Mouse (Mus musculus) hindbrain, embryonic 14.5 days (tissue): Measurements from ENCODE around the gene Armh3. TPM values are rescaled to one million over a fixed set of nuclear protein-coding genes. Genes with fewer than 3 reads are reported as not detected.

Source experiments
- ATAC-seq: fragments of 200-750 bp; cut with Nextera tagmentation; 2 replicates; pipeline ENCODE4 v1.8.0; 2017; ENCODE audit warnings: moderate number of reproducible peaks, mild to moderate bottlenecking, moderate TSS enrichment, moderate library complexity; ENCODE audit not compliant: low FRiP score
- DNase-seq: peaks from one replicate; pipeline ENCODE4 v3.0.0-alpha.2; 2015; ENCODE audit warnings: low spot score
- H3K27ac ChIP-seq: fragments of 300-500 bp; sonication (generic); 2 replicates; pipeline ENCODE4 v1.5.1; 2014; ENCODE audit warnings: mild to moderate bottlenecking, moderate library complexity
- H3K27me3 ChIP-seq: fragments of 300-500 bp; sonication (generic); 2 replicates; pipeline ENCODE4 v1.6.1; 2014; ENCODE audit warnings: mild to moderate bottlenecking, low read length, mixed read lengths; ENCODE audit not compliant: control insufficient read depth, insufficient read depth
- H3K36me3 ChIP-seq: fragments of 300-500 bp; sonication (generic); replicated peaks from 2 replicates; pipeline ENCODE4 v1.6.1; 2014; ENCODE audit not compliant: control insufficient read depth, insufficient read depth
- H3K4me1 ChIP-seq: fragments of 300-500 bp; sonication (generic); replicated peaks from 2 replicates; pipeline ENCODE4 v1.6.1; 2014; ENCODE audit warnings: antibody characterized with exemption, low read length, mixed read lengths; ENCODE audit not compliant: control insufficient read depth, insufficient read depth
- H3K4me2 ChIP-seq: fragments of 300-500 bp; sonication (generic); replicated peaks from 2 replicates; pipeline ENCODE4 v1.6.1; 2014; ENCODE audit warnings: mild to moderate bottlenecking, moderate library complexity
- H3K4me3 ChIP-seq: fragments of 300-500 bp; sonication (generic); replicated peaks from 2 replicates; pipeline ENCODE4 v1.5.1; 2014; ENCODE audit warnings: mild to moderate bottlenecking, low read length
- H3K9ac ChIP-seq: fragments of 300-500 bp; sonication (generic); 2 replicates; pipeline ENCODE4 v1.6.1; 2014
- H3K9me3 ChIP-seq: fragments of 300-500 bp; sonication (generic); 2 replicates; pipeline ENCODE4 v1.6.1; 2016; ENCODE audit warnings: low read length; ENCODE audit not compliant: control insufficient read depth
- WGBS: fragments of 180-500 bp; shearing (Covaris S2); extraction: QIAGEN DNeasy Blood & Tissue Kit; methylation state at CpG from one replicate; pipeline ENCODE4 v1.1.7; 2014; 5-methylcytosine and 5-hydroxymethylcytosine counted together
- polyA plus RNA-seq: library from polyadenylated mRNA; unstranded; fragments of >200 nt; fragmentation: Nextera tagmentation; extraction: Ambion mirVana; gene quantifications from 2 replicates; pipeline ENCODE4 v1.2.1, GENCODE M21; 2014

Gene Armh3
- polyA plus RNA-seq, 1 experiment from 2014 or later = 18.7 TPM

- Histone ChIP-seq H3K36me3 (peaks cover 22% of the 10 kb centered on the region; the same call in 1 of the 2 replicates), H3K4me3 (no peak overlapping the region), H3K4me2 (no peak overlapping the region), H3K9me3 (no peaks in the 10 kb centered on the region), H3K27me3 (no peaks in the 10 kb centered on the region), H3K27ac (no peak overlapping the region), H3K4me1 (no peaks in the 10 kb centered on the region), H3K9ac (no peak overlapping the region)
- no peak for DNase-seq
- no peak for ATAC-seq
- 62% methylated on average over 9 of the region's 9 CpGs for WGBS
Measured at GRCm38 (mm10) chr19:45920299-45921090, 77.8 kb downstream of the Armh3 start.

- WGBS = 97% methylated on average over 6 of the region's 6 CpGs
- H3K4me1 ChIP-seq = no peaks in the 10 kb centered on the region
- no peak for DNase-seq
Measured at GRCm38 (mm10) chr19:45918406-45918805, 79.9 kb downstream of the Armh3 start.

GRCm38 (mm10) chr19:45917856-45918255 lies 80.4 kb downstream of the Armh3 start:
- H3K4me1 ChIP-seq = no peaks in the 10 kb centered on the region
- no peak overlapping the region for H3K9ac ChIP-seq
- H3K9me3 ChIP-seq = no peaks in the 10 kb centered on the region
- no peak for DNase-seq
- H3K27me3 ChIP-seq = no peaks in the 10 kb centered on the region
- 65% methylated on average over 3 of the region's 3 CpGs for WGBS
- peaks cover 15% of the 10 kb centered on the region for H3K36me3 ChIP-seq
- H3K4me3 ChIP-seq = no peak overlapping the region
- ATAC-seq = no peak
- no peak overlapping the region for H3K27ac ChIP-seq
- no peak overlapping the region for H3K4me2 ChIP-seq

More at GRCm38 (mm10) chr19:45918406-45918805, 79.9 kb downstream of the Armh3 start:
- ATAC-seq = no peak
- H3K9me3 ChIP-seq = no peaks in the 10 kb centered on the region
- H3K36me3 ChIP-seq = peaks cover 15% of the 10 kb centered on the region
- H3K4me2 ChIP-seq = no peak overlapping the region
- H3K9ac ChIP-seq = no peak overlapping the region
- no peak overlapping the region for H3K4me3 ChIP-seq
- H3K27me3 ChIP-seq = no peaks in the 10 kb centered on the region
- H3K27ac ChIP-seq = no peak overlapping the region

GRCm38 (mm10) chr19:45916461-45916860 lies 81.8 kb downstream of the Armh3 start:
- Histone ChIP-seq H3K36me3 (peaks cover 15% of the 10 kb centered on the region; the same call in 1 of the 2 replicates), H3K4me1 (no peaks in the 10 kb centered on the region), H3K9ac (no peak overlapping the region), H3K27me3 (no peaks in the 10 kb centered on the region), H3K4me2 (no peak overlapping the region), H3K27ac (no peak overlapping the region), H3K4me3 (no peak overlapping the region), H3K9me3 (no peaks in the 10 kb centered on the region)
- DNase-seq (no peak), ATAC-seq (no peak)
- 68% methylated on average over 4 of the region's 4 CpGs for WGBS

- ATAC-seq = no peak
- H3K4me2 ChIP-seq = no peak overlapping the region
- DNase-seq = no peak
- H3K9ac ChIP-seq = no peak overlapping the region
- H3K27me3 ChIP-seq = no peaks in the 10 kb centered on the region
- no peak overlapping the region for H3K27ac ChIP-seq
- no peak overlapping the region for H3K4me3 ChIP-seq
- H3K4me1 ChIP-seq = no peaks in the 10 kb centered on the region
- 70% methylated on average over 3 of the region's 3 CpGs for WGBS
- H3K9me3 ChIP-seq = no peaks in the 10 kb centered on the region
- peaks cover 12% of the 10 kb centered on the region; the same call in 1 of the 2 replicates for H3K36me3 ChIP-seq
Measured at GRCm38 (mm10) chr19:45916026-45916425, 82.3 kb downstream of the Armh3 start.

GRCm38 (mm10) chr19:45913036-45913435 lies 85.3 kb downstream of the Armh3 start:
- no peaks in the 10 kb centered on the region for H3K4me1 ChIP-seq
- WGBS = 44% methylated on average over 5 of the region's 5 CpGs
- DNase-seq = no peak
- H3K36me3 ChIP-seq = peaks cover 7% of the 10 kb centered on the region; the same call in 1 of the 2 replicates
- H3K9ac ChIP-seq = no peak overlapping the region
- no peak overlapping the region for H3K4me2 ChIP-seq
- H3K9me3 ChIP-seq = no peaks in the 10 kb centered on the region
- no peak for ATAC-seq
- H3K27me3 ChIP-seq = no peaks in the 10 kb centered on the region
- H3K4me3 ChIP-seq = no peak overlapping the region
- H3K27ac ChIP-seq = no peak overlapping the region

- Histone ChIP-seq H3K36me3 (peaks cover 7% of the 10 kb centered on the region; the same call in 1 of the 2 replicates), H3K9me3 (no peaks in the 10 kb centered on the region), H3K4me3 (no peak overlapping the region), H3K9ac (no peak overlapping the region), H3K27me3 (no peaks in the 10 kb centered on the region), H3K4me2 (no peak overlapping the region), H3K27ac (no peak overlapping the region), H3K4me1 (no peaks in the 10 kb centered on the region)
- DNase-seq (no peak), ATAC-seq (no peak)
- 96% methylated on average over 6 of the region's 6 CpGs for WGBS
Measured at GRCm38 (mm10) chr19:45912376-45912775, 85.9 kb downstream of the Armh3 start.

GRCm38 (mm10) chr19:45911236-45912025 lies 86.9 kb downstream of the Armh3 start:
- 88% methylated on average over 10 of the region's 10 CpGs for WGBS
- no peak overlapping the region for H3K27ac ChIP-seq
- DNase-seq (no peak), ATAC-seq (no peak)
- no peaks in the 10 kb centered on the region for H3K4me1 ChIP-seq
- H3K4me3 ChIP-seq = no peak overlapping the region
- H3K27me3 ChIP-seq = no peaks in the 10 kb centered on the region
- no peak overlapping the region for H3K9ac ChIP-seq
- no peaks in the 10 kb centered on the region for H3K9me3 ChIP-seq
- H3K4me2 ChIP-seq = no peak overlapping the region
- H3K36me3 ChIP-seq = peaks cover 7% of the 10 kb centered on the region; the same call in 1 of the 2 replicates

- H3K4me3 ChIP-seq = no peak overlapping the region
- WGBS = 98% methylated on average over 3 of the region's 3 CpGs
- no peak overlapping the region for H3K9ac ChIP-seq
- no peak for DNase-seq
- H3K9me3 ChIP-seq = no peaks in the 10 kb centered on the region
- H3K4me2 ChIP-seq = no peak overlapping the region
- H3K4me1 ChIP-seq = no peaks in the 10 kb centered on the region
- H3K36me3 ChIP-seq = 0 out of 2 replicates have a peak, but pooled peaks cover 6% of the 10 kb centered on the region
- no peak overlapping the region for H3K27ac ChIP-seq
- ATAC-seq = no peak
- no peaks in the 10 kb centered on the region for H3K27me3 ChIP-seq
Measured at GRCm38 (mm10) chr19:45908246-45908645, 90.0 kb downstream of the Armh3 start.
